Mouse (Mus musculus): ENCODE measurements around the gene Abraxas2.

Gene Abraxas2

DNA sequence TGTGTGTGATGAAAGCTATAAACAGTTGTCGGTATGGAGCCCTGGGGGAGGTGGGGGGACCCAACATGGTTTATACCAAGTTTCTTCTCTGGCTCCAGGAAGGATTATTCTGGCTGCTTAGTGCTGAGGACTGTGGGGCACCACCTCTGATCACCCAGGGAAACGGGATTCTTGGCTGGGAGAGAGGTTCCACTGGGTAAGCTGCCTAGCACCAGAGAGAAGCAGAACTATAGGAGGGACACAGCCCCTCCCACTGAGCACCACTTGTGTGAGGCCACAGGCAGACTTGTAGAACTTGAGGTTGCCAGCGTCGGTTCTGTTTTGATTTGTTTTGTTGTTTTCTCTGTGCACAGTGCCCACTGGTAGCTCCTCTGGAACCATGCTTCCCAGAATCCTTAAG lies 5.1 kb upstream of the Abraxas2 start:
- DNase-seq (ENCODE audit: low spot score), result no peak

- DNase-seq (ENCODE audit: low spot score), result no peak
Observed at GRCm38 (mm10) chr7:132856083-132856482, 2.9 kb upstream of the Abraxas2 start.

- no peak for DNase-seq (ENCODE audit: low spot score)
Observed at GRCm38 (mm10) chr7:132858043-132858608, 899 bp upstream of the Abraxas2 start.

DNA sequence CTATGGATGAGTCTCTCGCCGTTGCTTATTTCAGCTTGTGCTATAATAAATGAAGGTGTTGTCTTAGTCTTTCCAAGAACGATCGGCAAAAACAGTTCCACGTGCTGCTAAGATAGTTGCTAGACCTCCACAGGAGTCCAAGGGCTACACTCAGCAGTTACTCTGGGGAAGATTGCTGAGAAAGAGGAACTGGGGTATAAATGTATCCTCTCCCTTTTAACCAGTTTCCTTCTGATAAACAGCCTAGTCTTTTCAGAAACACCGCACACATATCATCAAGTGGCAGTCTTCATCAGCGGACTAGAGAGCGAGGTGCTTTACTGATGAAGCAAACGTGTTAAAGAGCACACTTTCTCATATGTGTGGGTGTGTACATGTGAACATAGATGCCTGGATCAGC lies 7.3 kb downstream of the Abraxas2 start:
- DNase-seq (ENCODE audit: low spot score), result no peak

- no peak for DNase-seq (ENCODE audit: low spot score)
Observed at GRCm38 (mm10) chr7:132873043-132873442, 14.0 kb downstream of the Abraxas2 start.

- DNase-seq (ENCODE audit: low spot score), result no peak
Observed at GRCm38 (mm10) chr7:132875391-132876086, 16.5 kb downstream of the Abraxas2 start.

GRCm38 (mm10) chr7:132880276-132880675 lies 21.3 kb downstream of the Abraxas2 start:
- no peak for DNase-seq (ENCODE audit: low spot score)

GRCm38 (mm10) chr7:132882343-132882742 lies 23.3 kb downstream of the Abraxas2 start:
- DNase-seq (ENCODE audit: low spot score), result no peak

DNA sequence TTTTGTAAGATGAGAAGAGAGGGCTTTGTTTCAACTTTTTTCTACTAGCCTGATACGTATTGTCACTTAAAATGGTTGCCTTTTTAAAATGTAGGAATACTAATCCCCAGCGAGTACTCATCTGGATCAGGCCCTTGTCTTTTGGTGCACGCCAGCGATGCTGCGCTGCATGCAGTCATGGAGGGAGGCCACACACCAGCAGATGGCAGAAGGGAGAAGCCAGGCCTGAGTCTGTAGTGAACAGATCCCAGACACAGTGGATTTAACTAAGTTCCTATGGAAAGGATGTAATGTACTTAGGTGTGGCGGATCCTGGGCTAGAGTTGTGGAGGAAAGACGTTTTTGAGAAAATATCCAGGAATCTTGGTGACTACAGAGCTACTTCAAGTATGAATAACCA lies 25.0 kb downstream of the Abraxas2 start:
- DNase-seq (ENCODE audit: low spot score), result no peak

- DNase-seq (ENCODE audit: low spot score), result no peak
Observed at GRCm38 (mm10) chr7:132887019-132887804, 28.2 kb downstream of the Abraxas2 start.

GRCm38 (mm10) chr7:132888052-132888451 lies 29.0 kb downstream of the Abraxas2 start:
- no peak for DNase-seq (ENCODE audit: low spot score)

- no peak for DNase-seq (ENCODE audit: low spot score)
Observed at GRCm38 (mm10) chr7:132888518-132889249, 29.7 kb downstream of the Abraxas2 start.

- DNase-seq (ENCODE audit: low spot score), result no peak
Observed at GRCm38 (mm10) chr7:132889691-132890090, 30.7 kb downstream of the Abraxas2 start.

- no peak for DNase-seq (ENCODE audit: low spot score)
Observed at GRCm38 (mm10) chr7:132890201-132890600, 31.2 kb downstream of the Abraxas2 start.

DNA sequence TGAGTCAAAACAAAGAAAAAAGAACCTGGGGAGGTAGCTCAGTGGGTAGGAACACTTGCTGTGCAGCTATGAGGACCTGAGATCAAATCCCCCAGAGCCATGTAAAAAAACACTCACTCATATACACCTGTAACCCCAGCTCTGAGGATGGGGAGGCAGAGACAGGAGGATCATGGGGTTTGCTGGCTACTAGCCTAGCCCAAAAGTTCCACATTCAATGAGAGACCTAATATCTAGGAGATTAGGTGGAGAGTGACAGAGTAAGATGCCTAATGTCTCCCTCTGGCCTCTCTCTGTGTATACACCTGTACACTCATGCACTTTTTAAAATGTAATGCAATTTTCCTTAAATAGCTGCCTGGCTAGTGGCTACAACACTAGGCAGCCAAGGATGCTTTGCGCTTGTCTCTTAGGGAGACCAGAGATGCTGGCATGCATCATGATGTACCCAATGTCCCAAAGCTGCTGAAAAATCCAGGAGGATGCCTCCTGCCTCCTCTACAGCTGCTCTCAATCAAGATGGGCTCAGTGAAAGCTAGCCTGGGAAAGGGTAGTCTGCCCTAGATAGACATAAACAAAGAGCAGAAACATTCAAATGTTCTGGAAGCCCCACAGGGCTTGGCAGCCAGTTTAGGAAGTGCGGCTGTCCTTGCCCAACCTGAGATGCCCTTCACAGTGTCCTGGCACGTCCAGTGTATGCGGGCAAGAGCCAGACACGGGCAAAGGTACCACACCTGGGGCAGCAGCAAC lies 32.7 kb downstream of the Abraxas2 start:
- DNase-seq (ENCODE audit: low spot score), result no peak

DNA sequence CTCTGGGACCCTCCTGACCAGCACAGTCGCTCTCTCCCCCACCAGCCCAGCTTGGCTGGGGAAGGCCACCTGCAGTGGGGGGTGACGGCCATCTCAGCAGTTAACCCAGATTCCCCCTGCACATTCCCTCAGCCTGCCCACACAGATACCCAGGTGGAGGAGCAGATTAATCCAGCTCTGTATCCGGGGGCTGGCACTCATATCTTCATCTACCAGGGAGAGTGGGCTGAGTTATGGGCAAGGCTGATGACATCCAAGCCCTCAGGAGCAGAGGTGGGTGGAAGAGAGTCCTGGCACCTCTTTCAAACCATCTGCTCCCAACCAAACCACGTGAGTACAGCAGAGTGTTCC lies 33.3 kb downstream of the Abraxas2 start:
- DNase-seq (ENCODE audit: low spot score), result no peak

- DNase-seq (ENCODE audit: low spot score), result no peak
Observed at GRCm38 (mm10) chr7:132892806-132893205, 33.8 kb downstream of the Abraxas2 start.

GRCm38 (mm10) chr7:132893336-132893735 lies 34.3 kb downstream of the Abraxas2 start:
- DNase-seq (ENCODE audit: low spot score), result no peak

GRCm38 (mm10) chr7:132894841-132895555 lies 36.0 kb downstream of the Abraxas2 start:
- no peak for DNase-seq (ENCODE audit: low spot score)

- DNase-seq (ENCODE audit: low spot score), result no peak
Observed at GRCm38 (mm10) chr7:132896206-132896815, 37.3 kb downstream of the Abraxas2 start.

GRCm38 (mm10) chr7:132897258-132897657 lies 38.2 kb downstream of the Abraxas2 start:
- DNase-seq (ENCODE audit: low spot score), result no peak

Data from spleen, adult 12 weeks (tissue).